Mouse (Mus musculus) hindbrain, embryonic 12.5 days (tissue): ENCODE measurements around the gene Trim27. TPM values are rescaled to one million over a fixed set of nuclear protein-coding genes. Genes with fewer than 3 reads are reported as not detected.

ENCODE experiments used
- ATAC-seq: fragments of 200-750 bp; cut with Nextera tagmentation; 2 replicates; pipeline ENCODE4 v1.8.0; 2017; ENCODE audit warnings: moderate TSS enrichment; ENCODE audit not compliant: low FRiP score
- H3K27ac ChIP-seq: fragments of 300-500 bp; sonication (generic); 2 replicates; pipeline ENCODE4 v1.5.1; 2016; ENCODE audit warnings: mild to moderate bottlenecking
- H3K27me3 ChIP-seq: fragments of 300-500 bp; sonication (generic); 2 replicates; pipeline ENCODE4 v1.6.1; 2016; ENCODE audit warnings: mild to moderate bottlenecking
- H3K36me3 ChIP-seq: fragments of 300-500 bp; sonication (generic); 2 replicates; pipeline ENCODE4 v1.6.1; 2016; ENCODE audit warnings: mild to moderate bottlenecking
- H3K4me1 ChIP-seq: fragments of 300-500 bp; sonication (generic); 2 replicates; pipeline ENCODE4 v1.6.1; 2016
- H3K4me2 ChIP-seq: fragments of 300-500 bp; sonication (generic); replicated peaks from 2 replicates; pipeline ENCODE4 v1.6.1; 2016; ENCODE audit warnings: mild to moderate bottlenecking
- H3K4me3 ChIP-seq: fragments of 300-500 bp; sonication (generic); 2 replicates; pipeline ENCODE4 v1.5.1; 2016; ENCODE audit warnings: mild to moderate bottlenecking
- H3K9ac ChIP-seq: fragments of 300-500 bp; sonication (generic); 2 replicates; pipeline ENCODE4 v1.6.1; 2016; ENCODE audit warnings: mild to moderate bottlenecking, moderate library complexity
- H3K9me3 ChIP-seq: fragments of 300-500 bp; sonication (generic); replicated peaks from 2 replicates; pipeline ENCODE4 v1.6.1; 2016; ENCODE audit warnings: mild to moderate bottlenecking
- WGBS: fragments of 180-500 bp; shearing (Covaris S2); methylation state at CpG from one replicate; pipeline ENCODE4 v1.1.7; 2016; 5-methylcytosine and 5-hydroxymethylcytosine counted together
- polyA plus RNA-seq: library from polyadenylated mRNA; unstranded; fragments of >200 nt; fragmentation: Nextera tagmentation; extraction: Ambion mirVana; gene quantifications from 2 replicates; pipeline ENCODE4 v1.2.1, GENCODE M21; 2016

Trim27 gene
- polyA plus RNA-seq, 1 experiment from 2014 or later: 130 TPM

GRCm38 (mm10) chr13:21226031-21226430, 46.8 kb downstream of the Trim27 start:
- H3K4me3 ChIP-seq: no peak overlapping the region
- no peaks in the 10 kb centered on the region for H3K36me3 ChIP-seq
- 64% methylated on average over 3 of the region's 3 CpGs for WGBS
- no peak overlapping the region for H3K9ac ChIP-seq
- no peaks in the 10 kb centered on the region for H3K9me3 ChIP-seq
- no peak for ATAC-seq
- no peaks in the 10 kb centered on the region for H3K4me1 ChIP-seq
- H3K4me2 ChIP-seq: no peak overlapping the region
- no peaks in the 10 kb centered on the region for H3K27me3 ChIP-seq
- H3K27ac ChIP-seq: no peak overlapping the region

- WGBS: under 1% methylated on average over 43 of the region's 43 CpGs
- Histone ChIP-seq H3K27me3 (peaks cover 7% of the 10 kb centered on the region; the same call in 1 of the 2 replicates), H3K27ac (no peak overlapping the region), H3K9me3 (no peaks in the 10 kb centered on the region), H3K36me3 (no peaks in the 10 kb centered on the region), H3K4me2 (peak overlapping the region; percentile 60), H3K4me1 (no peaks in the 10 kb centered on the region), H3K9ac (peak overlapping the region; percentile 38), H3K4me3 (peak overlapping the region; percentile 42)
- ATAC-seq: peak; percentile 89
Measured at GRCm38 (mm10) chr13:21233732-21234705, 54.8 kb downstream of the Trim27 start.

GRCm38 (mm10) chr13:21236714-21237113, 57.5 kb downstream of the Trim27 start:
- no peak for ATAC-seq
- Histone ChIP-seq H3K27ac (no peak overlapping the region), H3K9me3 (no peaks in the 10 kb centered on the region), H3K4me1 (no peaks in the 10 kb centered on the region), H3K36me3 (no peaks in the 10 kb centered on the region), H3K4me3 (no peak overlapping the region), H3K27me3 (peaks cover 7% of the 10 kb centered on the region; the same call in 1 of the 2 replicates), H3K4me2 (no peak overlapping the region), H3K9ac (no peak overlapping the region)
- WGBS: 64% methylated on average over 2 of the region's 2 CpGs

GRCm38 (mm10) chr13:21237161-21237560, 57.9 kb downstream of the Trim27 start:
- Histone ChIP-seq H3K27me3 (peaks cover 7% of the 10 kb centered on the region), H3K4me1 (no peaks in the 10 kb centered on the region)
- WGBS: 59% methylated on average over 6 of the region's 6 CpGs

GRCm38 (mm10) chr13:21240788-21241187, 61.5 kb downstream of the Trim27 start:
- ATAC-seq: no peak
- H3K36me3 ChIP-seq: no peaks in the 10 kb centered on the region
- no peak overlapping the region for H3K27ac ChIP-seq
- H3K4me2 ChIP-seq: no peak overlapping the region
- no peaks in the 10 kb centered on the region for H3K9me3 ChIP-seq
- H3K9ac ChIP-seq: no peak overlapping the region
- H3K4me1 ChIP-seq: no peaks in the 10 kb centered on the region
- 12% methylated on average over 7 of the region's 7 CpGs for WGBS
- no peak overlapping the region for H3K4me3 ChIP-seq
- peaks cover 23% of the 10 kb centered on the region for H3K27me3 ChIP-seq

More at GRCm38 (mm10) chr13:21237161-21237560, 57.9 kb downstream of the Trim27 start:
- Histone ChIP-seq H3K27ac (no peak overlapping the region), H3K36me3 (no peaks in the 10 kb centered on the region), H3K9me3 (no peaks in the 10 kb centered on the region), H3K4me3 (no peak overlapping the region), H3K9ac (no peak overlapping the region), H3K4me2 (no peak overlapping the region)
- ATAC-seq: no peak

GRCm38 (mm10) chr13:21242408-21243125, 63.3 kb downstream of the Trim27 start:
- H3K4me1 ChIP-seq: no peaks in the 10 kb centered on the region
- H3K36me3 ChIP-seq: no peaks in the 10 kb centered on the region
- no peak overlapping the region for H3K27ac ChIP-seq
- no peak for ATAC-seq
- H3K4me3 ChIP-seq: 0 out of 2 replicates have a peak overlapping the region, but pooled peaks have one; percentile 5
- H3K27me3 ChIP-seq: peaks cover 23% of the 10 kb centered on the region
- H3K4me2 ChIP-seq: peak overlapping the region; percentile 29
- no peaks in the 10 kb centered on the region for H3K9me3 ChIP-seq
- 5% methylated on average over 16 of the region's 16 CpGs for WGBS
- no peak overlapping the region for H3K9ac ChIP-seq

GRCm38 (mm10) chr13:21243196-21243595, 64.0 kb downstream of the Trim27 start:
- Histone ChIP-seq H3K36me3 (no peaks in the 10 kb centered on the region), H3K9ac (no peak overlapping the region), H3K9me3 (no peaks in the 10 kb centered on the region), H3K4me2 (peak overlapping the region; percentile 29), H3K27ac (no peak overlapping the region), H3K27me3 (peaks cover 23% of the 10 kb centered on the region), H3K4me3 (0 out of 2 replicates have a peak overlapping the region, but pooled peaks have one; percentile 5), H3K4me1 (no peaks in the 10 kb centered on the region)
- no peak for ATAC-seq
- WGBS: 17% methylated on average over 13 of the region's 13 CpGs

- Histone ChIP-seq H3K27ac (no peak overlapping the region), H3K27me3 (peaks cover 23% of the 10 kb centered on the region), H3K9ac (no peak overlapping the region), H3K4me1 (no peaks in the 10 kb centered on the region), H3K4me3 (no peak overlapping the region), H3K36me3 (no peaks in the 10 kb centered on the region), H3K4me2 (no peak overlapping the region), H3K9me3 (no peaks in the 10 kb centered on the region)
- no peak for ATAC-seq
- 81% methylated on average over 5 of the region's 5 CpGs for WGBS
Measured at GRCm38 (mm10) chr13:21244089-21244488, 64.8 kb downstream of the Trim27 start.

Other genes with a start within 250 kb of the Trim27 start
- gene Olfr1370, start 104.5 kb upstream of the Trim27 start, polyA plus RNA-seq: not detected in 2 replicates
- gene Olfr1369-ps1, start 68.0 kb upstream of the Trim27 start, polyA plus RNA-seq: 0.05 TPM in 1 of 2 replicates, not detected in the other
- gene Olfr263, start 49.8 kb upstream of the Trim27 start, polyA plus RNA-seq: not detected in 2 replicates
- not detected in 2 replicates for gene Olfr1368, start 33.6 kb upstream of the Trim27 start, polyA plus RNA-seq
- gene Gpx5, start 113.3 kb downstream of the Trim27 start, polyA plus RNA-seq: not detected in 2 replicates
- 0.85 TPM in 1 of 2 replicates, not detected in the other for gene Gpx6, start 132.7 kb downstream of the Trim27 start, polyA plus RNA-seq
- not detected in 2 replicates for gene Olfr1367, start 167.5 kb downstream of the Trim27 start, polyA plus RNA-seq
- gene Zscan12, start 183.4 kb downstream of the Trim27 start, polyA plus RNA-seq: 16.6 and 17.0 TPM in 2 replicates
- 91.0 and 96.2 TPM in 2 replicates for gene Zkscan3, start 223.3 kb downstream of the Trim27 start, polyA plus RNA-seq